Mouse (Mus musculus) olfactory bulb, adult 2 months (tissue): ENCODE results near the gene 1700037C18Rik.

Experiments
- CTCF ChIP-seq: fragments of 200-500 bp; IDR thresholded peaks from 2 replicates; pipeline ENCODE4 v1.5.1; 2012; ENCODE audit warnings: low read depth, mild to moderate bottlenecking, low read length, moderate library complexity; ENCODE audit not compliant: insufficient read depth
- POLR2A ChIP-seq: fragments of 200-500 bp; IDR thresholded peaks from 2 replicates; pipeline ENCODE4 v1.6.1; 2012; ENCODE audit warnings: mild to moderate bottlenecking, low read depth, low read length, moderate library complexity; ENCODE audit not compliant: insufficient read depth

DNA sequence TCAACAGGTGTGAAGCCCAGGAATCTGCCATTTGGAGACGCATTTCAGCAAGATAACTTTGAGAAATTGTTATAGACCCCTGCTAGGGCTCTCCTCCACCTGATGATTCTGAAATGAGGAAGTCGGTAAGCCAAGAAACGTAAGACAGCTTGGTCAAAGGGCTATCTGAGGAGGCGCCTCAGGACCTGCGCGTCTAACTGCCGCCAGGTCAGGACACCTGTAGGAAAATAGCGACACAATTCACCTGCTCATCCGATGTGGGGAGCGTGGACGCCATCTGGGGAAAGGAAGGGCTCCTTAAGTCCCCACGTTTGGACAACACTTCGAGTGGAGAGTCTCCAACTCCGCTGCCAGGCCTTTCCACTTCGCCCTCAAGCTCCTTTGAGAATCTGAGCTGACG, 36.7 kb downstream of the 1700037C18Rik start:
- no peak for TF ChIP-seq CTCF
- no peak for TF ChIP-seq POLR2A
